Mouse (Mus musculus) heart, embryonic 16.5 days (tissue): ENCODE measurements around the gene Ptprg. TPM values are rescaled to one million over a fixed set of nuclear protein-coding genes. Genes with fewer than 3 reads are reported as not detected.

ENCODE experiments used
- ATAC-seq: fragments of 200-750 bp; cut with Nextera tagmentation; replicated peaks from 2 replicates; pipeline ENCODE4 v1.8.0; 2017; ENCODE audit warnings: moderate number of reproducible peaks; ENCODE audit not compliant: insufficient read depth, low FRiP score; ENCODE audit errors: extremely low read depth
- H3K27ac ChIP-seq: fragments of 300-500 bp; sonication (generic); 2 replicates; pipeline ENCODE4 v1.5.1; 2014; ENCODE audit warnings: mild to moderate bottlenecking, low read length, control low read depth, moderate library complexity
- H3K27me3 ChIP-seq: fragments of 300-500 bp; sonication (generic); 2 replicates; pipeline ENCODE4 v1.6.1; 2014; ENCODE audit warnings: low read length, mixed read lengths; ENCODE audit not compliant: control insufficient read depth, insufficient read depth
- H3K36me3 ChIP-seq: fragments of 300-500 bp; sonication (generic); 2 replicates; pipeline ENCODE4 v1.6.1; 2014; ENCODE audit not compliant: control insufficient read depth, insufficient read depth
- H3K4me1 ChIP-seq: fragments of 300-500 bp; sonication (generic); 2 replicates; pipeline ENCODE4 v1.6.1; 2014; ENCODE audit warnings: low read length, mixed read lengths; ENCODE audit not compliant: control insufficient read depth, insufficient read depth
- H3K4me2 ChIP-seq: fragments of 300-500 bp; sonication (generic); 2 replicates; pipeline ENCODE4 v1.6.1; 2014; ENCODE audit warnings: low read depth, mild to moderate bottlenecking, control low read depth, low read length
- H3K4me3 ChIP-seq: fragments of 300-500 bp; sonication (generic); 2 replicates; pipeline ENCODE4 v1.5.1; 2014; ENCODE audit warnings: mild to moderate bottlenecking, control low read depth, low read length
- H3K9ac ChIP-seq: fragments of 300-500 bp; sonication (generic); 2 replicates; pipeline ENCODE4 v1.6.1; 2014; ENCODE audit warnings: low read length, control low read depth
- H3K9me3 ChIP-seq: fragments of 300-500 bp; sonication (generic); replicated peaks from 2 replicates; pipeline ENCODE4 v1.6.1; 2016; ENCODE audit warnings: low read length; ENCODE audit not compliant: control insufficient read depth
- WGBS: fragments of 180-500 bp; shearing (Covaris S2); extraction: QIAGEN DNeasy Blood & Tissue Kit; methylation state at CpG from one replicate; pipeline ENCODE4 v1.1.7; 2014; 5-methylcytosine and 5-hydroxymethylcytosine counted together
- polyA plus RNA-seq: library from polyadenylated mRNA; unstranded; fragments of >200 nt; fragmentation: Nextera tagmentation; extraction: Ambion mirVana; gene quantifications from 2 replicates; pipeline ENCODE4 v1.2.1, GENCODE M21; 2015

Gene Ptprg
- polyA plus RNA-seq, 1 experiment from 2014 or later = 13.4 TPM

- H3K27ac ChIP-seq = no peak overlapping the region
Measured at GRCm38 (mm10) chr14:11577276-11577909, 24.1 kb downstream of the Ptprg start.

GRCm38 (mm10) chr14:11577910-11578309 is 24.6 kb downstream of the Ptprg start:
- WGBS = 72% methylated on average over 8 of the region's 8 CpGs

More at GRCm38 (mm10) chr14:11577276-11577909, 24.1 kb downstream of the Ptprg start:
- no peak overlapping the region for H3K4me3 ChIP-seq
- peaks cover 24% of the 10 kb centered on the region for H3K4me1 ChIP-seq
- H3K36me3 ChIP-seq = no peaks in the 10 kb centered on the region
- no peaks in the 10 kb centered on the region for H3K27me3 ChIP-seq
- H3K4me2 ChIP-seq = no peak overlapping the region
- no peak overlapping the region for H3K9ac ChIP-seq
- ATAC-seq = no peak
- WGBS = 46% methylated on average over 9 of the region's 9 CpGs
- H3K9me3 ChIP-seq = peaks cover 3% of the 10 kb centered on the region

GRCm38 (mm10) chr14:11578492-11578967 is 25.2 kb downstream of the Ptprg start:
- Histone ChIP-seq H3K27me3 (no peaks in the 10 kb centered on the region), H3K9ac (peak overlapping the region; percentile 41), H3K36me3 (no peaks in the 10 kb centered on the region), H3K4me2 (peak overlapping the region; percentile 40), H3K27ac (peak overlapping the region; percentile 59), H3K4me1 (peaks cover 18% of the 10 kb centered on the region), H3K9me3 (peaks cover 3% of the 10 kb centered on the region), H3K4me3 (0 out of 2 replicates have a peak overlapping the region, but pooled peaks have one; percentile 8)
- ATAC-seq = peak; percentile 55; the same call in 1 of the 2 replicates
- 31% methylated on average over 6 of the region's 6 CpGs for WGBS

More at GRCm38 (mm10) chr14:11577910-11578309, 24.6 kb downstream of the Ptprg start:
- no peak overlapping the region for H3K4me3 ChIP-seq
- no peak overlapping the region for H3K27ac ChIP-seq
- H3K9me3 ChIP-seq = peaks cover 3% of the 10 kb centered on the region
- no peak overlapping the region for H3K9ac ChIP-seq
- ATAC-seq = no peak
- no peaks in the 10 kb centered on the region for H3K36me3 ChIP-seq
- H3K4me2 ChIP-seq = no peak overlapping the region
- H3K4me1 ChIP-seq = peaks cover 24% of the 10 kb centered on the region
- no peaks in the 10 kb centered on the region for H3K27me3 ChIP-seq

GRCm38 (mm10) chr14:11579950-11580349 is 26.6 kb downstream of the Ptprg start:
- 82% methylated on average over 1 of the region's 1 CpGs for WGBS

GRCm38 (mm10) chr14:11584263-11584662 is 30.9 kb downstream of the Ptprg start:
- WGBS = 84% methylated on average over 6 of the region's 6 CpGs

More at GRCm38 (mm10) chr14:11579950-11580349, 26.6 kb downstream of the Ptprg start:
- Histone ChIP-seq H3K36me3 (no peaks in the 10 kb centered on the region), H3K27me3 (no peaks in the 10 kb centered on the region), H3K4me2 (no peak overlapping the region), H3K9ac (no peak overlapping the region), H3K27ac (no peak overlapping the region), H3K4me1 (peaks cover 16% of the 10 kb centered on the region), H3K9me3 (peaks cover 3% of the 10 kb centered on the region), H3K4me3 (no peak overlapping the region)
- no peak for ATAC-seq

DNA sequence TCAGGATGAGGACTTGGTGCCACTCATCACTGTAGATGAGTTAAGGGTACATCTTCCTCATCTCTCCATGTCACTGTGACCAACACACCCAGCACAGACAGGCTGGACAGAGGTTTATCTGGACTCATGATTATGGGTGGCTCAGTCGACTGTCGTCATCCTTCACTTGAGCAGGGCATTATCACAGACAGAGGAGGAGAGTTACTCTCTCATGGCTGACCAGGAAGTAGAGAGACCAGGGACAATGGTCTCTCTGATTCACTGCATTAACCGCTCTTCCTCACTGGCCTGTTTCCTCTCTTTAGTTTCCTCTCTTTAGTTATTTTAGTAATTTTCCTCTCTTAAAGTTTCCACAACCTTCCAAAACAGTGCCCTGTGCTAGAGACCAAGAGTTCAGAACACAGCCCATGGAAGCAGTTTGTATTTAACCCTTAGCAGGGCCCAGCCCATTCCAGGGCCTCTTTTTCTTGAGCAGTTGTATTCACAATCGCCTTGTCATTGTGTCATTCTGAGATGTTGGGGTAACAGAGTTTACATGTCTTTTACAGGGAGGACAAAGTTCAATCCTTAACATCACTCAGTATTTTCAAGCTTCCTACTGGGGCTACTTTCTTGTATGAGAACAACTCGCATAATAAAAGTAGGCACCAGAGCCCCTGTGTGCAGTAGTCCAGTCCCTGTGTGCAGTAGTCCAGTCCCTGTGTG is 31.7 kb downstream of the Ptprg start:
- H3K4me3 ChIP-seq = no peak overlapping the region
- H3K9me3 ChIP-seq = peaks cover 1% of the 10 kb centered on the region
- no peak overlapping the region for H3K9ac ChIP-seq
- H3K27ac ChIP-seq = no peak overlapping the region
- H3K4me2 ChIP-seq = no peak overlapping the region
- no peaks in the 10 kb centered on the region for H3K27me3 ChIP-seq
- no peak for ATAC-seq
- WGBS = 59% methylated on average over 5 of the region's 5 CpGs
- no peaks in the 10 kb centered on the region for H3K36me3 ChIP-seq
- no peaks in the 10 kb centered on the region for H3K4me1 ChIP-seq

More at GRCm38 (mm10) chr14:11584263-11584662, 30.9 kb downstream of the Ptprg start:
- H3K27ac ChIP-seq = no peak overlapping the region
- H3K4me3 ChIP-seq = no peak overlapping the region
- ATAC-seq = no peak
- peaks cover 3% of the 10 kb centered on the region for H3K9me3 ChIP-seq
- H3K9ac ChIP-seq = no peak overlapping the region
- no peak overlapping the region for H3K4me2 ChIP-seq
- no peaks in the 10 kb centered on the region for H3K4me1 ChIP-seq
- H3K36me3 ChIP-seq = no peaks in the 10 kb centered on the region
- no peaks in the 10 kb centered on the region for H3K27me3 ChIP-seq

DNA sequence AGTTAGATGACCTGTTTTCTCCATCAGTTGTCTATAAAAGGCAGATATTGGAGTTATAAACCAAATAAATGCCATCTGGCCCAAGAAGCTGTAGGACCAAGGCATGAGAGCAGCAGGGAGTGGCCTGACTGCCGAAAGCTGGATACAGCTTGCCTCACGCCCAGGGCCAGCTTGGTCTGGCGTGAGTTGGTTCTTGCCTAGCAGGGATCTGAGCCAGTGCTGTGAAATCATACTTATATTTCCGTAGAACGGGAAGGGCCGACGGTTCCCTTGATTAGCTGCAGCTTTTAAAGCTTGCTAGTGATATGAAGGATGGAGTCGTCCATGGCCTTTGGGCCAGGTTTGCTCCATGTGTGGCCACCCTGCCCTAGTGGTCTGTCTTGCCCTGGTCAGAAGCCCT is 37.1 kb downstream of the Ptprg start:
- no peaks in the 10 kb centered on the region for H3K27me3 ChIP-seq
- H3K4me2 ChIP-seq = no peak overlapping the region
- H3K27ac ChIP-seq = no peak overlapping the region
- H3K9me3 ChIP-seq = no peaks in the 10 kb centered on the region
- no peak overlapping the region for H3K4me3 ChIP-seq
- no peaks in the 10 kb centered on the region for H3K4me1 ChIP-seq
- WGBS = 72% methylated on average over 8 of the region's 8 CpGs
- no peak for ATAC-seq
- no peak overlapping the region for H3K9ac ChIP-seq
- H3K36me3 ChIP-seq = no peaks in the 10 kb centered on the region

DNA sequence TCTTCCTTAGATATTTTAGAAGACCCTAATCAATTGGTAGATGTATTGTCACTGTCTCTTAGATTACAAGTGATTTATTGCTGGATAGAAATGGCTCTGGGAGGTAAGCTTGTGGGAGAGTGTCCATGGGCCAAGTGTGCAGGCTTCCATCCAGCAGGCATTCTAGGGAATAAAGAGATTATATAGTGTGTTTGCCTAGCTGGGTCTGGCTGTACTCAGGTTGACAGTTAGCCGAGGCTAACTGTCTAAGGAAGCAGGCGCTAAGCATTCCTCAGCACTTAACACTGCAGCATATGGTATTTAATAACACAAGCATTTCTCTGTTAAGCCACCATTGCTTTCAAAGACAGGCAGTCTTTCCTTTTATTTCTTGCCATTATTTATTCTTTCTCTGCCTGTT is 39.3 kb downstream of the Ptprg start:
- 51% methylated on average over 2 of the region's 2 CpGs for WGBS
- Histone ChIP-seq H3K36me3 (no peaks in the 10 kb centered on the region), H3K27ac (no peak overlapping the region), H3K9ac (no peak overlapping the region), H3K4me2 (no peak overlapping the region), H3K9me3 (no peaks in the 10 kb centered on the region), H3K4me1 (no peaks in the 10 kb centered on the region), H3K4me3 (no peak overlapping the region), H3K27me3 (no peaks in the 10 kb centered on the region)
- ATAC-seq = no peak

GRCm38 (mm10) chr14:11594336-11594735 is 41.0 kb downstream of the Ptprg start:
- Histone ChIP-seq H3K4me2 (no peak overlapping the region), H3K9me3 (no peaks in the 10 kb centered on the region), H3K27ac (no peak overlapping the region), H3K4me1 (no peaks in the 10 kb centered on the region), H3K27me3 (no peaks in the 10 kb centered on the region), H3K9ac (no peak overlapping the region), H3K4me3 (no peak overlapping the region), H3K36me3 (no peaks in the 10 kb centered on the region)
- 88% methylated on average over 5 of the region's 5 CpGs for WGBS
- ATAC-seq = no peak
